Mouse (Mus musculus) thymus, postnatal 14 days (tissue): ENCODE measurements around the gene Plxnd1.
A peak's percentile ranks its signal among the peaks of the same experiment; 100 is the strongest.

Experiments
- DNase-seq: peaks from one replicate; pipeline ENCODE4 v3.0.0; 2021

The Plxnd1 gene

GRCm38 (mm10) chr6:115998758-115999157, 4.0 kb upstream of the Plxnd1 start:
- no peak for DNase-seq

- DNase-seq, result no peak
These were observed 3.0 kb upstream of the Plxnd1 start for GRCm38 (mm10) chr6:115997726-115998311.

DNA sequence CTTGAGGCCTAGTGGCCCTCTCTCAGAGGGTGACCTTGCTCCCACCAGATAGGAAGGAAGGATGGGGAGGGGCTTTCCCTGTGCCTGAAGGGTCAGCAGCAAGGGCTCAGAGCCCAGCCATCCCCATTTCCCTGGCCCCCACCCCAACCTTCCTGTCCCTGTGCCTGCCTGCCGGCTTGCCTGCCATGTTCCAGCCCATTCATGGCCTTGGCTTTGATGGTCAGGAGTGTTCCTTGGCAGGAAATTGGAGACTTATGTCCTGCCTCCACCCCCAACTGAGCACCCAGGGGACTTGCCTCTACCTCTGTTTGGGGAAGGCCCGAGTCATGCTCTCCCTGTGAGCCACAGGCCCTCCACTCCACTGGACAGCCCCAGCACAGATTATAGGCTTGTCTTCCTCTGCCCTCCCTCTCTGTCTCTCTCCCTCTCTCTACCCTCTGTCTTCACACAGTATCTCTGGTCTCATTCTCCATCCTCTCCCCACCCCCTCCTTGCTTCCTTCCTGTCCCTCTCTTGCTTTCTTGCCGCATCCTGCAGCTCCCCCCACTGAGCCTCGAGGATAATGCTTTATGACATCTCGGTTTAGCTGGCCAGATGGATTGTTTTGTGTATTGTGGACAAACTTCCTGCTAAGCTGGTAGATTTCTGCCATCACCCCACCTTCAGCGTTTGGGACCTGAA, 1.5 kb upstream of the Plxnd1 start:
- peak; percentile 86 for DNase-seq

DNA sequence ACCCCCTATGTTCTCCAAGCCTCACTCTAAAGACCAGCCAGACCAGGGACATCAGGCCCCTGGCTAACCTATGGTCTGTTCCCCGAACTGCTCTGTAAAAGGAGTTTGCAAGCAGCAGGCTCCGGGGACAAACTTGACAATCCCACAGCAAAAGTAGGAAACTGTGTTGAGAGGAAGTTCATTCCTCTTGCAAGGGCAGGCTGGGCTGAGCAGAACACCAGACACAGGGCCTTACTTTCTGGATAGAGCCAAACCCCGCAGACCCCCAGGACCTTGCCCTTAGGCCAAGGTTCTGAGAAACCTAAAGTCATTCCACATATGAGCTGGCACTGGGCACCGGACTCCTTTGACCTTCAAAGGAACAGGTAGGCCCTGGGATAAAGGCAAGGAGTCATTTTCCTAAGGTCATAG, 731 bp upstream of the Plxnd1 start:
- peak; percentile 48 for DNase-seq

DNA sequence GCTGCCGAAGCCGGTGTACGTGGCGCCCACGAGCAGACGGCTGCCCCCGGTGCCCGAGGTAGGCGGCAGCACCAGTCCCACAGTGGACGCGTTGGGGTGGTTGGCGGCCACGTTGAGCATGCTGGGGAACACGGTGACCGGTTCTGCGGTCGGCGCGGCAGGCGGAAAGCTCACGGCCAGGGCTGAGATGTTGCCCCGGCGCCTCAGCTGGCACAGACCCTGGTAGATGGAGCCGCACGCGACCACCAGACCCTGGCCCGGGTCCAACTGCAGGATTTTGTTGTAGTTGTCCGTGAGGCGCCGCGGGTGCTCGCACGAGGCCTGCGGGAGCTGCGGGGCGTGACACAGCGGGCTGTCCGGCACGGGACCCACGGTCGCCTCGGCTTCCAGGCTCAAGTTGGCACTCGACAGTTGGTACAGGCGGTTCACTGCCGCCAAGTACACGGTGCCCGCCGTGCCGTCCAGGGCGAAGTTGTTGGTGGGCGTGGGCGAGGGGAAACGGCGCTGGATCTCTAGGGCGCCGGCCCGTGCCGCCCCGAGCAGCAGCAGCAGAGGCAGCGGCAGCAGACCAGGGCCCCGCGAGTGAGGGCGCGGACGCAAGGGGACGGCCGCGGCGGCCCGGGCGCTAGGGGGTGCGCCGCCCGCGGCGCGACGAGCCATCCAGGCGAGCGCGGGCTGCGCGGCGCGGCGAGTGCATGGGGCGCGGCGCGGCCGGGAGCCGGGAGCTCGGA, 494 bp downstream of the Plxnd1 start:
- DNase-seq, result peak; percentile 60

DNA sequence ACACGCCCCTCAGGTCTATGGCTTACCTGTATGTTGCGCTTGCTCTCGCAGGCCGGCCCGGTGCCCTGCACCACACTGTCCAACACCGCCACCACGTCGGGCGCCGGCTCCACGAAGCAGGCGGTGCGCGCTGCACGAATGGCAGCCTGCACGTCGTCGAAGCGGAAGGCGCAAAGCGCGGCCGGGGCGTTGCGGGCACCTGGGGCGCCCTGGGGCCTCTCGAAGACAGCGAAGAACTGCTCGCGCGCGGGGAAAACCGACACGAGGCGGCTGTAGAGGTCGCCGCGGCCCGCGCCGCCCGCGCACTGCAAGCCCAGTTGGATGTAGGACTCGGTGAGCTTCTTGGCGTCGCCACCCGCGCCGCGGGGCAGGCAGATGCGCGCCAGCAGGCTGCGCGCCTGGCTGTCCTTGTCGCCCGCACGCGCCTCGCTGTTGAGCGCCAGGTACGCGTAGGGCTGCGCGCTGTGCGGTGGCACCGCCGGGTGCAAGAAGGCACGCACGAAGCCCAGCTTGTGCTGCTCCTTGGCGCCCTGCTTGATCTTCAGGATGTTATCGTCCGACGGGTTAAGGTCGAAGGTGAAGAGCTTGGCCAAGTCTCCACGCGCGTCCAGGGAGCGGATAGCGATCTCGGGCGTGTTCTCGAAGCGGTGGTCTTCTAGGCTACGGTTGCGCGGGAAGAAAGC, 1.2 kb downstream of the Plxnd1 start:
- peak; percentile 71 for DNase-seq

DNA sequence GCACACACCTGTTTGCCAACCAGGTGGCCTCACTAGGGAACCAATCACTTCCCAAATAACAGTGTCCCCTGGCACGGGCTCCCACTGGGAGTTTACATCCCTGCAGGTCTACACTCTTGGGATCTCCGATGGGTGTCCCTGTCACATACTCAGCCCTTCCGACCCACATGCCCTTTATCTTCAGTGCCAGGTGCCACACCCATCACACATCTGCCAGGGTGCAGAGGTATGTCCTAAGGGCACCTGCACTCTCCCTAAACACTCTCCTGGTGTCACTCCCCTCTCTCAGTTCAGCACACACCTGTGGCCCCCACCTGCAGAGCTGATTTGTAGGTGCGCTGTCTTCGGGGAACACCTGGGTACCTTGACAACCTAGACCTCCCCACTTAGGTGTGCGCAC, 1.8 kb downstream of the Plxnd1 start:
- peak; percentile 50 for DNase-seq

DNA sequence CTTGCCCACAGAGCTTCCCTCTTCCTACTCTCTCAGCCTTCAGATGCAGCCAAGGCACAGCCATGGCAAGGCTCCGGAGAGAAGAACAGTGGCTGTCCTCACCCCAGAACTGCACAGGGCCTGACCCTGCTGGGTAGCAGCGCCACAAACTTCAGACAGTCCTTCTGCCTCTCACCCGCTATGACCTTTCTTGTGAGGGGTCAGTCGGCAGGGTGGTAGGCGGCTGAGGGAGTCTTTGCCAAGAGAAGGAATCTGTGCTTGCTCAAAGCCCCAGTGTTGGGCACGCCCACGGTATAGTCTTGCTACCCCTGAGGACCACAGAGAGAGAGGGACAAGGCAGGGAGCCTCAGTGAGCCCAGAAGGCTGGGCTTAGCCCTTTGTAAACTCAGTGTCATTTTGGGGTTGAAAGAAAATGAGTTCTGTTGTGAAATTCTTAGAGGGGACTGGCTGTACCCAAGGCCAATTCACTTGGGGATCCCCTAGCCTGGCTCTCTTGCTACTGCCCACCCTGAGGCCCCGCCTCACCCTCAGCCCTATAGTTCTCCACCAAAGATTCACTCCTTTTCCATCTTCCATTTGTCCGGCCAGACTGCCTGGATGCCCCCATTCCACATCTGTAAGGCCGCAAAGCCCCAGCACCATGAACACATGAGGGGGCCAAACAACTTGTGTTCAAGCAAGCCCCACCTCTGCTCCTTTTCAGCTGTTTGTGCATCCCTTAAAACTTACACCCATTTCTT, 2.8 kb downstream of the Plxnd1 start:
- DNase-seq, result no peak

- peak; percentile 51 for DNase-seq
These were observed 3.5 kb downstream of the Plxnd1 start for GRCm38 (mm10) chr6:115991108-115991880.

DNA sequence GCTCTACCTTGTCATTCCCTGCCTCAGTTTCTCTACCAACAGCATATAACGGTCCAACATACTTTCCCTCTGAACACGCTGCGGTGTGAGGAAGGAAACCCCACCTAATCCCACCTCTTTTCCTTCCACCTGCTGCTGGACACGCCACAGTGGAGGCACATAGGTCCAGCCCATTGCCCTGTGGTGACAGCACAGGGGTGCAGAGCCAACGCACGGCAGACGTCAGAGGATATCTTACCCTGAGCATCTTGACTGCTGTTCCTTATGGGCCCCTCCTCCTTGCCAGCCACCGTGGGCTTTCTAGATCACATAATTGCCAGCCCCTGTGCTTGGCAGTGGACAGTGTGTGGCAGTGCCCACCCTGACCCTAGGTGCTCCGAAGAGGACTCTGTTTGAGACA, 4.3 kb downstream of the Plxnd1 start:
- DNase-seq, result no peak

DNA sequence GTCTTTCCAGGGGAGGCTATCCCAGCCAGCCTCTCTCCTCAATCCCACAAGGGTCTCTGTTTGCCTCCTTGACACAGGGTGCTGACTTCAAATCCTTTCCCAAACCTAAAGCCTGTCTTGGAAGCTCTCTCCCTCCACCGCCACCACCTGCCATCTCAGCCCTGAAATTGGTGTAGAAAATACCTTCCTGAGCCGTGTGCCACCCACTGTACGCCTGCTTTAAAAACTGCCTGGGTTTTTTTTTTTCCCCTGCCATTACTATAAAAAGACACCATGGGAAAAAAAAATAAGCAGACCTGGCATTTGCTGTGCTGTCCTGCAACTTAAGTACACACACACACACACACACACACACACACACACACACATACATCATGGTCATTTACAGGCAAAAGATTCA, 4.7 kb downstream of the Plxnd1 start:
- DNase-seq, result no peak

- DNase-seq, result peak; percentile 91
These were observed 5.2 kb downstream of the Plxnd1 start for GRCm38 (mm10) chr6:115989607-115990006.

DNA sequence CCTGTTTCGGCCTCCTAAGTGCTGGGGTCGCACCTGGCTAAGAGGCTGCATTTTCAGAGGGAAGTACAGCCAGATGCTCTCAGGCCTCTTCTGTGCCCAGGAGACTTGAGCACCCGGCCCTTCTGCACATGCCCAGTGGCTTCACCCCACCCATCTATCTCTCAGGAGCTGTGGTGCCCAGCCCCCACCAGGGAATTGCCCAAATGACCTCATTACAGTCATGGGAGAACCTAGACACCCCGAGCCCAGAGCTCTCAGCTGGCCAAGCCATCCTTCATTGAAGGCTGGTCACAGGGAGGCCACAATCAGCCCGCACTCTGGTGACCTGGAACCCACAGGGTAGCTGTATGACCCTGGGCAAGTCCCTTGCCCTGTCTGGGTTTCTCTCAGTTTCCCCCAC, 5.8 kb downstream of the Plxnd1 start:
- DNase-seq, result peak; percentile 56

DNA sequence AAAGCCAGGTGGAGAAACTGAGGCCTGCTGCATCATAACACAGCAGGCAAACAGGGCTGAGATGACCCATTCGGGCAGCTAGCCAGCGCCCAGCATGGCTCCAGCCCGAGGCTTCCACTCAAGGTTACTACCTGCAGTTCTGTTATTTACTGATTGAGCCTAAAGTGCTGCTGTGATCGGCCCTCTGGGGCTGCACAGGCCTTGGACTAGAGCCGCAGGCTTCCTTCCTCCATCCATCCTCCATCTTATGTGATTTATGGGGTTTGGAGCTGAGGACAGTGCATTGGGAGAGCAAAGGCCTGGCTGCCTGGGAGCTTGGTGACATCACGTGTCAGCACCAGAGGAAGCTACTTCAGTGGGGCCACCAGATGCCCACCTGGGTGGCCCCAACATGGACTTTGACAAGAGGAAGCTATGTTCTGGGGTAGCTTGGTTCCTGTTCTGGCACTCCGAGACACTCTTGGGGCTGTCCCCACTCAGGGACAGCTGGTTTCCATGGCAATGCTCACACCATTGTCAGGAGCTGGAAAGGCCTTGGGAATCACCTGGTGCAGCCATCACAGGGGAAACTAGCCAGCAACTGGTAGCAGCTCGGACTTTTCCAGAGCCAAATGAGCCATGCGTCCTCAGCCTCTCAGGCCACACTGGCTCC, 7.6 kb downstream of the Plxnd1 start:
- no peak for DNase-seq

GRCm38 (mm10) chr6:115986472-115987095, 8.2 kb downstream of the Plxnd1 start:
- no peak for DNase-seq

- no peak for DNase-seq
These were observed 9.2 kb downstream of the Plxnd1 start for GRCm38 (mm10) chr6:115985622-115986021.

- peak; percentile 42 for DNase-seq
These were observed 10.2 kb downstream of the Plxnd1 start for GRCm38 (mm10) chr6:115984580-115984979.

GRCm38 (mm10) chr6:115983306-115984038, 11.3 kb downstream of the Plxnd1 start:
- DNase-seq, result no peak

DNA sequence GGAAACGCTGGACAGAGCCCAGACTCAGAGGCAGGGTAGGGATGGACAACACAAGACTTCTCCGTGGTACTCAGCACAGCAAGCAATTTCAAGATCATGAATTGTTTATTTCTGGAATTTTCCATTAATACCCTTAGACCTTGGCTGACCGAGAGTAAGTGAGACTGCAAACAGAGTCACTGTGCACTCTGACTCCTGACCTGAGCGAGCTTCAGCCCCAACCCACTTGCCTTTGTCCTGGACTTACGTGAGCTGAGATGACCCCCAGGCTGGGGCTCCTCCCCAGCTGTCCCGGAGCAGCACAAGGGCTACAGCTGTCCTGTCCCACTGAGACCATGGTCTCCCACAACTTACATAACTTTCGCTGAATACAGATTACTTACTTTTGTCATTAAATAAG, 11.9 kb downstream of the Plxnd1 start:
- DNase-seq, result no peak

- DNase-seq, result no peak
These were observed 16.2 kb downstream of the Plxnd1 start for GRCm38 (mm10) chr6:115978596-115978995.
